In genomic region chr17:32110424-32110823, GRCm38 (mm10) we compare ENCODE assay signal across 11 mouse cellular contexts. TPM values are rescaled to one million over a fixed set of nuclear protein-coding genes. Genes with fewer than 3 reads are reported as not detected.
DNase-seq lines count a peak whose midpoint lies in the region; ATAC-seq and TF ChIP-seq lines count a peak whose summit lies in the region.
"Had no signal": no experiment of that assay in that cellular context is flagged by ENCODE, and none has a peak within 500 bp of the region (broad histone marks: within the 10 kb centered on the region; RNA-seq: fewer than 3 reads in every experiment).

No protein-coding gene starts in this region.

- TF ChIP-seq POLR2A in embryonic fibroblast, embryonic 13.5 days (IDR thresholded peaks at IDR 0.05; ENCODE audit: low read depth, low read length), result no peak

- no peak overlapping the region for H3K9ac ChIP-seq in kidney, embryonic 14.5 days (ENCODE audit: low read depth, low read length)
- no peak overlapping the region for H3K9ac ChIP-seq in neural tube, embryonic 15.5 days (replicated peaks)

- H3K9me3 ChIP-seq in kidney, embryonic 14.5 days (ENCODE audit: control insufficient read depth, low read length), result no peaks in the 10 kb centered on the region
- H3K9me3 ChIP-seq in neural tube, embryonic 15.5 days (replicated peaks), result no peaks in the 10 kb centered on the region
- H3K9me3 ChIP-seq in midbrain, embryonic 10.5 days (replicated peaks), result no peaks in the 10 kb centered on the region

- H3K4me1 ChIP-seq in kidney, embryonic 14.5 days (ENCODE audit: control insufficient read depth, insufficient read depth, low read length), result peaks cover 16% of the 10 kb centered on the region
- H3K4me1 ChIP-seq in embryonic fibroblast, embryonic 13.5 days (ENCODE audit: control insufficient read depth, insufficient read depth, low read length), result peaks cover 10% of the 10 kb centered on the region; the same call in 1 of the 2 replicates
- H3K4me1 ChIP-seq in neural tube, embryonic 15.5 days, result peaks cover 24% of the 10 kb centered on the region
- H3K4me1 ChIP-seq in midbrain, embryonic 10.5 days, result peaks cover 41% of the 10 kb centered on the region

- H3K4me3 ChIP-seq in kidney, embryonic 14.5 days (ENCODE audit: low read length), result no peak overlapping the region
- no peak overlapping the region for H3K4me3 ChIP-seq in embryonic fibroblast, embryonic 13.5 days (ENCODE audit: insufficient read depth, low read length)
- no peak overlapping the region for H3K4me3 ChIP-seq in neural tube, embryonic 15.5 days (replicated peaks)
- H3K4me3 ChIP-seq in midbrain, embryonic 10.5 days, result no peak overlapping the region

- ATAC-seq in kidney, embryonic 14.5 days (ENCODE audit: low FRiP score, low TSS enrichment), result no peak
- no peak for ATAC-seq in erythroblast, adult 5-6 weeks (replicated peaks; ENCODE audit: low FRiP score, poor library complexity, severe bottlenecking)
- no peak for ATAC-seq in neural tube, embryonic 15.5 days (ENCODE audit: low FRiP score)
- ATAC-seq: forebrain, embryonic 14.5 days had no signal

- WGBS in kidney, embryonic 14.5 days, result 59% methylated on average over 2 of the region's 2 CpGs
- WGBS in neural tube, embryonic 15.5 days, result 66% methylated on average over 2 of the region's 2 CpGs
- WGBS in midbrain, embryonic 10.5 days, result 75% methylated on average over 2 of the region's 2 CpGs

- H3K27me3 ChIP-seq in kidney, embryonic 14.5 days (ENCODE audit: control insufficient read depth, insufficient read depth, low read length), result peaks cover 2% of the 10 kb centered on the region
- H3K27me3 ChIP-seq in neural tube, embryonic 15.5 days (replicated peaks), result peaks cover 5% of the 10 kb centered on the region
- H3K27me3 ChIP-seq in midbrain, embryonic 10.5 days (ENCODE audit: low read depth, poor library complexity, severe bottlenecking), result peaks cover 41% of the 10 kb centered on the region

- no peak overlapping the region for H3K27ac ChIP-seq in kidney, embryonic 14.5 days (ENCODE audit: low read depth, low read length)
- 0 out of 2 replicates have a peak overlapping the region, but pooled peaks have one; percentile 0 for H3K27ac ChIP-seq in embryonic fibroblast, embryonic 13.5 days (ENCODE audit: insufficient read depth, low read length)
- H3K27ac ChIP-seq in neural tube, embryonic 15.5 days (replicated peaks), result no peak overlapping the region
- H3K27ac ChIP-seq in midbrain, embryonic 10.5 days (replicated peaks), result no peak overlapping the region

- no peak overlapping the region for H3K4me2 ChIP-seq in kidney, embryonic 14.5 days (replicated peaks; ENCODE audit: low read depth, low read length)
- H3K4me2 ChIP-seq in neural tube, embryonic 15.5 days, result no peak overlapping the region

- DNase-seq in kidney, adult 18-20 months, result peak; percentile 65
- DNase-seq in MN1 (ENCODE audit: low spot score), result peak; percentile 48
- peak; percentile 23 to 35 for DNase-seq in kidney, postnatal 4 days
- no peak for DNase-seq in midbrain, embryonic 10.5 days (ENCODE audit: low spot score)
- DNase-seq: cerebellum, postnatal 14 days; layer of hippocampus, postnatal 36 days had no signal

- H3K36me3 ChIP-seq in kidney, embryonic 14.5 days (ENCODE audit: control insufficient read depth, insufficient read depth, low read length), result no peaks in the 10 kb centered on the region
- no peaks in the 10 kb centered on the region for H3K36me3 ChIP-seq in neural tube, embryonic 15.5 days
- no peaks in the 10 kb centered on the region for H3K36me3 ChIP-seq in midbrain, embryonic 10.5 days

- TF ChIP-seq CTCF in embryonic fibroblast, embryonic 13.5 days (IDR thresholded peaks at IDR 0.05; ENCODE audit: borderline replicate concordance, insufficient read depth, low read length), result no peak

RNA-seq across cellular contexts. Expression of gene Notch3, which starts 56.2 kb away (rescaled TPM):
- 15.9 and 16.9 TPM in 2 replicates for polyA plus RNA-seq in kidney, embryonic 14.5 days (2014; fragmentation: Nextera tagmentation; extraction: Ambion mirVana)
- polyA plus RNA-seq in embryonic fibroblast, embryonic 13.5 days (2011; ENCODE audit: insufficient read length, low read depth, missing spikeins), result 18.8 and 20.8 TPM in 2 replicates
- not detected in 2 replicates for total RNA-seq in erythroblast, adult 5-6 weeks (2015; ENCODE audit: low replicate concordance)
- 0.09 and 0.14 TPM in 2 replicates for total RNA-seq in erythroblast, adult 5-6 weeks (2017; ENCODE audit: low replicate concordance)
- polyA plus RNA-seq in neural tube, embryonic 15.5 days (2015; fragmentation: Nextera tagmentation; extraction: Ambion mirVana), result 6.1 and 9.2 TPM in 2 replicates
- polyA plus RNA-seq in midbrain, embryonic 10.5 days (2016; fragmentation: Nextera tagmentation; extraction: Ambion mirVana), result 23.4 and 28.2 TPM in 2 replicates
